Mouse (Mus musculus): ENCODE results near the gene Olfr1449.
"Not testable (repeated sequence)": the region's sequence is repeated elsewhere in the genome, so short reads cannot be mapped to it uniquely, and the experiment has no call there.

DNA sequence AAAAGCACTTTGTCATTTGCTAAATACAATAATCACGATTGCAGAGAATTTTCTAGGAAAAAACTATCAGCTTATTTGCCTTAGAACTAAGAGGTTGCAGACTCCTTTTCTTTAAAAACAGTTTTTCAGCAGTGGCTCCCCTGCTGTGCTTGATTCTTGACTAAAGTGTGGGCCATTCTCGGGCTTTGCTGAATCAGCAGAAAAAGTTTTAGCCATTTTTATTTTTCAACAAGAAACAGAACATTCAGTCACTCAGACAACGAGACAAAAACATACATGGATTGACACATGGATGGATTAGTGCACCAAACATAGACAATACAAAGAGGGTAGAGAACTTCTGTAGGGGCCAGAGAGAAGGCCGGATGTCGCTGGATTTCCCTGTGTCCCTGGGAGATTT is 39.4 kb downstream of the Olfr1449 start:
- not testable (repeated sequence) for TF ChIP-seq TCF12 (IDR thresholded peaks at IDR 0.05; ENCODE audit: insufficient read depth, poor library complexity, severe bottlenecking); POLR2A (IDR thresholded peaks at IDR 0.05; ENCODE audit: insufficient read length, low read depth); POLR2AphosphoS2 (IDR thresholded peaks at IDR 0.05; ENCODE audit: insufficient read length, low read depth); MAX (IDR thresholded peaks at IDR 0.05; ENCODE audit: low read depth); CEBPB (IDR thresholded peaks at IDR 0.05; ENCODE audit: insufficient read depth, poor library complexity, severe bottlenecking); E2F4 (IDR thresholded peaks at IDR 0.05; ENCODE audit: insufficient read depth); MYOG (IDR thresholded peaks at IDR 0.05; ENCODE audit: control insufficient read depth in 1 of 3, insufficient read depth in 1 of 3, insufficient read length in 2 of 3, low read depth in 2 of 3); MYOD1 (IDR thresholded peaks at IDR 0.05; ENCODE audit: control insufficient read depth in 1 of 3, insufficient read length in 2 of 3, low read depth in 2 of 3)

All from myocyte (in vitro differentiated cells).